Mouse (Mus musculus) frontal cortex, postnatal 25 days (tissue): ENCODE data around the gene Esrrb.

Experiments
- DNase-seq, 2 experiments: peaks; one replicate each; pipeline ENCODE4 v3.0.0; 2022; ENCODE audit warnings: low spot score in 2 of 2

Esrrb gene

GRCm38 (mm10) chr12:86421490-86421904 lies 60.6 kb downstream of the Esrrb start:
- peak; percentile 15 to 31 for DNase-seq

GRCm38 (mm10) chr12:86422166-86422910 lies 61.4 kb downstream of the Esrrb start:
- no peak for DNase-seq

DNA sequence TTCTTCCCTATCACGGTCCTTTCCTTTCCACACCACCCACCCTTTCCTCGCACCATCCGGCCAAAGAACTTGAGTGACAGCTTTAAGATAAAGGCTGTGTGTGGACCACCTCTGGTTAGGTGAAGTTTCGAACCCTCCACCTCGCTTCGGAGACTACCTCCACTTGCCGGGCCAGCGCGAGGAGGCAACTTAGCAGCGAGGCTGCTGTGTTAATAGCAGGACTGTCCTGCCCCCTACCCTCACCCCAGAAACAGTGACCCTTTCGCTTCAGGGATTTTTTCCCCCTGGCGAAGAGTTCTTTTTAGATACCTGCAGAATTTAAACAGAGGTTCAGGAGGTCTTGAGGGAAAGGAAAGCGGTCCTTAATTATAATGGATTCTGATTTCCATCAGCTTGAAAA lies 62.2 kb downstream of the Esrrb start:
- no peak for DNase-seq

DNA sequence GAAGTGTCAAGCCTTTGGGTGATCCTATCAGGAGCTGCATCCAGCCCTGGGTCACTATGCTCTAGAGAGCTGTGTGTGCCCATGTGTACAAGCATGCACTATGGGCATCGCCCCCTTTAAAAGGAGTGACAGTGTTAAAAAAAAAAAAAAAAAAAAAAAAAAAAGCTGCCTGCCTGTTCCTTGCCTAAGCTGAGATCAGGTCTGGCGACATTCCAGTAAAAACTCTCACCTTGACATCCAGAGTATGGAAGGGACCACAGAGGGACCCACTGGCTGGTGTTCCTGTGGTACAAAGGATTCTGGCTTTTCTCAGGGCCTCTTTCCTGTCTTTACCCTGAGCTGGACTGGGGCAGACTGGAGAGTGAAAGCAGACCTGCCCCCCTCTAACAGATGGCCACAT lies 66.7 kb downstream of the Esrrb start:
- no peak for DNase-seq

DNA sequence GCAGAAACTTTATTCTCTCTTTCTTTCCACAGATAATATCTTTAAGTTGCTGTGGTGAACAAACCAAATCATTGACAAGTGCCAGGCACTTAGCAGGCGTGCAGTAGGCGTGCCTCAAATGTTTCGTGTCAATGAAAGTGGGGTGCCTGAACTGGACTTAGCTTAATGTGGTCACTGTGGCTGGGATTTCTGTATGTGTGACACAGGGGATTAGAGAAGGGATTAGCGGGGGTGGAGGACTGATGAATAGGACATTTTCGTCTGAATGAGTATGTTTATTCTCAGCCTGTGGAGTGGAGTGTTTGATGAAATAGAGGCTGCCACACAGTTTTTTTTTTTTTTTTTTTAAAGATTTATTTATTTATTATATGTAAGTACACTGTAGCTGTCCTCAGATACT lies 70.8 kb downstream of the Esrrb start:
- no peak for DNase-seq

- peak; percentile 63 to 68 for DNase-seq
These were observed 72.5 kb downstream of the Esrrb start for GRCm38 (mm10) chr12:86433371-86433821.

- DNase-seq: no peak
These were observed 74.7 kb downstream of the Esrrb start for GRCm38 (mm10) chr12:86435651-86436050.

- no peak for DNase-seq
These were observed 89.9 kb downstream of the Esrrb start for GRCm38 (mm10) chr12:86450848-86451247.

- DNase-seq: no peak
These were observed 94.1 kb downstream of the Esrrb start for GRCm38 (mm10) chr12:86455009-86455408.

DNA sequence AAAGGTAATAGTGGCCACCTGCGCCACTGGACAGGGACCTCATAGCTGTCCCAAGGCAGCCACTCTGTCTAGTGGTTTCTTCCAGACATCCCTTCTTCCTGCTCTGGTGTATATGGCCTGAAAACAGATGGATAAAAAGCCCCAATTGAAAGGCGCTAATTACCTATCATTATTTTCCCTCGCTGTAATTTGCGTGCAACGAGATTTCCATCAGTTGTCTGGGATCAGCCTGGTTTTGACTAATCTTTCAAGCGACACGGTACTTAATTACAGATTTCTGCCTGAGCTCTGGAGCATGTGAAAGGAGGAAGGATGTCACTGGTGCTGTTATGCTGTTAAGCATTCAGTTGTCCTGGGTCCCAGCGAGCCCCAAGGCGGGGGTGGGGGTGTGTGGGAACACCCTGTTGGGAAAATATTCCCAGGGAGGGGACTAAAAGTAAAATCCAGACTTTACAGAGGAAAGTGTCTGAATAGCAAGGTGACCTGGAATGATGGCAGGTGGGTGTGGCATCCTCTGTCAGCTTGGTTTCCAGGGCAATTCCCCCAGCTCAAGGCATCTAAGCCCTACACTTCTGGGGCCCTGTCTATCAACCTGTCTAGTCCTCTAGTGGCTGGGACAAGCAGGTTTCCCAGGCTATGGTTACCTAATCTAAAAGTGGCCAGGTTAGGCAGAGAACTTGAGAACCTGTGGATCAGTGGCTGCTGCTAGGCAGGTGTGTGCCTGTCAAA lies 102.0 kb downstream of the Esrrb start:
- DNase-seq: no peak

GRCm38 (mm10) chr12:86464385-86464784 lies 103.5 kb downstream of the Esrrb start:
- DNase-seq: no peak

DNA sequence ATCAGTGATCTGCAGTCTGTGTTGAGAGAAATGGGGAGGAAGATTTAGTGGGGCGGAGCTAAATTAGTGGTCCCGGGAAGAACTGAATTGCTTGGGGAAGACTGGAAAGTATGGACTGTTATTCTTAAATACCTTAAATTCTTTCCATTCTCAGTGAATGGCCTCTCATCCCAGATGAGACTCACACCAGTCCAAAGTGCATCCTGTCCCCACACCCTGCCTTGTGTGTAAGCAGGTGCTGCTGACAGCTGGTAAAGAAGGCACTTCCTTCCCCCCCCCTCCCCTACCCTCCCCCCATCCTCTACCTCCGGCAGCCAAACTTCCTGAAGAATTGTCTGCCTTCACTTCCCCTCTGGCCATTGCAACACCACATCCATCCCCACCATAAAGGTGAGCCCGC lies 105.3 kb downstream of the Esrrb start:
- no peak for DNase-seq

- no peak for DNase-seq
These were observed 109.0 kb downstream of the Esrrb start for GRCm38 (mm10) chr12:86469919-86470318.

GRCm38 (mm10) chr12:86470912-86471311 lies 110.0 kb downstream of the Esrrb start:
- DNase-seq: no peak

- no peak for DNase-seq
These were observed 112.7 kb downstream of the Esrrb start for GRCm38 (mm10) chr12:86473630-86474029.

- no peak for DNase-seq
These were observed 115.1 kb downstream of the Esrrb start for GRCm38 (mm10) chr12:86475994-86476393.

- DNase-seq: no peak
These were observed 118.0 kb downstream of the Esrrb start for GRCm38 (mm10) chr12:86478908-86479307.

DNA sequence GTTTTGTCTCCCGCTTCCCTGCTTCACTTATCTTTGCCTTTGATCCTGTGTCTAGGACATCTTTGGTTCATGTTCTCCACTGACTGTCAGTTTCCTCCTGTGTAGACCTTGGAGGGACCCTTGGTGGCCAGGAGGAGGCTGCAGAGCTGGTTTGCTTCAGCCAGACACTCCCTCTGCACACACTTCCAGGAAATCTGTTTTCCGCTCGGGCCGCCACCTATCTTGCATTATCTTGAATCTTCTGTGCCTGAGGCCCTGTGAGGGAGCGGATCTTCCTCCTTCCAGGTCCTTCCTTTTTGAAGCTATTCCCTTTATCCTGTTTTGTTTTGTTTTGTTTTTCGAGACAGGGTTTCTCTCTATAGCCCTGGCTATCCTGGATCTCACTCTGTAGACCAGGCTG lies 121.1 kb downstream of the Esrrb start:
- DNase-seq: no peak

GRCm38 (mm10) chr12:86483413-86483841 lies 122.5 kb downstream of the Esrrb start:
- DNase-seq: no peak

GRCm38 (mm10) chr12:86488005-86488404 lies 127.1 kb downstream of the Esrrb start:
- no peak for DNase-seq

GRCm38 (mm10) chr12:86490052-86490451 lies 129.1 kb downstream of the Esrrb start:
- no peak for DNase-seq

GRCm38 (mm10) chr12:86491500-86491899 lies 130.6 kb downstream of the Esrrb start:
- no peak for DNase-seq

GRCm38 (mm10) chr12:86492822-86493221 lies 131.9 kb downstream of the Esrrb start:
- no peak for DNase-seq
